Mouse (Mus musculus) cerebellum, postnatal 25 days (tissue): Measurements from ENCODE around the gene Mthfd2.

ENCODE experiments used
- DNase-seq, 2 experiments: peaks; one replicate each; pipeline ENCODE4 v3.0.0; 2021; ENCODE audit warnings: mixed read lengths in 2 of 2

Gene Mthfd2

DNA sequence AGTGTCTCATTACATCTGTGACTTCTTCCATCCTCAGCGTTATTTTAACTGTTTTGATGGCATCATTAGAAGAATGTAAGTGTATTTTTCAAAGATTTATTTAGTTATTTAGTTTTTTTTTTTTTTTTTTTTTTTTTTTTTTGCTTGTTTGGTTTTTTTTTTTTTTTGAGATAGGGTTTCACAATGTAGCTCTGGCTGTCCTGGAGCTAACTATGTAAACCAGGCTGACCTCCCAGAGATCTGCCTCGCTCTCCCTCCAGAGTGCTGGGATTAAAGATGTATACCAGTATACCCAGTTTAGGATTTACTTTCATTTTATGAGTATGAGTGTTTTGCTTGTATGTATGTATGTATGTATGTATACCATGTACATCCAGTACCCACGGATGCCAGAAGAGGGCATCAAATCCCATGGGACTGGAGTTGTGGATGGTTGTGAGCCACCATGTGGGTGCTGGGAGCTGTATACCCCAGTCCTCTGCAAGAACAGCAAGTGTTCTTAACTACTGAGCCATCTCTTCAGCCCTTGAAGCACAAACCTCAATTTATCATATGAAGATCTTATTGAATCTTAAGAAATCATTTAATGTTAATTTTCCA, 2.0 kb upstream of the Mthfd2 start:
- DNase-seq = no peak

DNA sequence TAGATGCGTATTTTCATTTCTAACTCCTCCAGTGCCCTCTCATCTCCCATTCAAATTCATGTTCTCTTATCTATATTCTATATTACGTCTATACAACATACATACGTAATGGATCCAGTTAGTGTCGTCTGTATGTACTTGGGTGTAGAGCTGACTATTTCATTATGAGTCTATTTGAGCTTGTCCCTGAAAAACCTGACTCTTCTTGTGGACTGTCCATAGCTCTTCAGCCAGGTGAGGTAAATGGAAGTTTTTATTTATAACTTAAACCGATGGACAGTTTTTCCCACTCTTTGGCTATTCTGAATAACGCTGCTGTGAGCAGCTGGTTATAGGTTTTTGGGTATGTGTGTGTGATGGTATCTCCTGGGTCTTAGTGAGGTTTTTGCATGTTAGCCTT, 1.1 kb upstream of the Mthfd2 start:
- DNase-seq = no peak

DNA sequence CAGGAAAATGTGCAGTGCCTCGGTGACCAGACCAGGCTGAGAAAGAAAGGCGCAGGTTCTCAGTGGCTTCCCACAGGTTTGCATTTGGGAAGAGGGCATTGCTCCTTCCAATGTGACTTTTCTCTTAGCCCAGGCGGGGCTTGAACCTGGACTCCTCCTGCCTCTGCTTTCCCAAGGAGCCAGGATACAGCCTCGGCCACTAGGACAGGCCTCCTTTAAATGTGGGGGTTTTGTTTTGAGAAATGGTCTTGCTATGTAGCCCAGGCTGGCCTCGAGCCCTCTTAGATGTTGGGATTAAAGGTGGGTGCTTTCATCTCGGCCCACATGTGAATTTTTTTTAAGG, 657 bp upstream of the Mthfd2 start:
- DNase-seq = no peak

DNA sequence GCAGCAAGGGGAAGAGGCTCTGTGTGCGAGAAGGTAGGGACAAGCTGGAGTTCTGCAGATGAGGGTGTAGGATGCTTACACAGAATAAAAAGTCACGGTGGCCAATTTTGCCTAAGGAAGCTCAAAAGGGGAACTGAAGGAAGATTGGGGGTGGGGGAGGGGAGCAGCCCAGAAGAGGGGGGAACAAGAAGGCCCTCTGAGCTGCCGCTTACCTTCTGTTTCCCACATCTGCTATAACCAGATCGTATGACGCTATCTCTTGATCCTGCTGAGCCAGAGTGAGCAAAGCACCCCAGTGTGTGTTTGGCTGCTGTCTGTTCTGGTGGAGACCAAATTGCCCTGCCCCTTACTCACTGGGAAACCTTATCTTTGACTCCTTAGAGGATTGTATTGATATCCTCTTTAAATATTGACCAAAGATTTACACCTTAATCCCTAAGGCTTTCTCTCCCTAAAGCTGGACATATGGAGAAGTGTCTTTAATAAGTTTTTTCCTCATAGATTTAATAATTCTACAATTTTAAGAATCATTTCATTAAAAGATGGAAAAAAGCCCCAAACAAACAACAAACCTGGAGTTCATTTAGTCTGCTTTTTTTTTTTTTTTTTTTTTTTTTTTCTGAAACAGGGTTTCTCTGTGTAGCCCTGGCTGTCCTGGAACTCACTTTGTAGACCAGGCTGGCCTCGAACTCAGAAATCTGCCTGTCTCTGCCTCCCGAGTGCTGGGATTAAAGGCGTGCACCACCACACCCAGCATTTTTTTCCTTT, 1.9 kb downstream of the Mthfd2 start:
- no peak for DNase-seq

DNA sequence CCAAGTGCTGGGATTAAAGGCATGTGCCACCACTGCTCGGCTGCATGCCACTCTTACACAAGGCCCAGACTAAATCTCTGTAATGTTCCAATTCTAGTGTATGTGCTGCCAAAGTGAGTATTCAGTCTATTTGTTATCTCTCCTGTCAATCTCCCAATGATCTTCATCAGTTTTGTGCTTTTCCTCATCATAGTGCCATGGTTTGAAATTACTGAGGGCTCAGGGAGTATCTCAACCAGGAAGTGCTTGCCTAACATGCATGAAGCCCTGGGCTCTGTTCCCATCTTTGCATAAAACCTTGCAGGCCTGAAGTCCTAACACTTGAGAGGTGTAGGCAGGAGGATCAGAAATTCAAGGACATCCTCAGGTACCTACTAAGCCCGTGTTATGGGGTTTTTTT, 2.9 kb downstream of the Mthfd2 start:
- DNase-seq = no peak

DNA sequence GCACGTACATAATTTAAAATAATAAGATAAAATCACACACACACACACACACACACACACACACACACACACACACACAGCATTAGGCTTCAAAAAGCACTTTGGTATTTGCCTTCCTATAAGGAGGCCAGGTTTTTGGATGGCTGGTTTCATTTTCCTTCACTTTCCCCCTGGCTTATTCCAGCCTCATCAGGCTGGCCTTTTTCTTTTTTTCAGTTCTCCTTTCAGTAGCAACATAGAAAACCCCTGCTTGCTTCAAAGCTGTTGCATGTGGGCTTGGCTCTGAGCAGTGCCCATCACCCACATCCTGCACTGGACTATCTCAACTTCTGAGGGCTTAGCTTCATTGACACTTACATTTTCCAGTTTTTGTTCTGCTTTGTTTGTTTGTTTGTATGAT, 3.8 kb downstream of the Mthfd2 start:
- no peak for DNase-seq

DNA sequence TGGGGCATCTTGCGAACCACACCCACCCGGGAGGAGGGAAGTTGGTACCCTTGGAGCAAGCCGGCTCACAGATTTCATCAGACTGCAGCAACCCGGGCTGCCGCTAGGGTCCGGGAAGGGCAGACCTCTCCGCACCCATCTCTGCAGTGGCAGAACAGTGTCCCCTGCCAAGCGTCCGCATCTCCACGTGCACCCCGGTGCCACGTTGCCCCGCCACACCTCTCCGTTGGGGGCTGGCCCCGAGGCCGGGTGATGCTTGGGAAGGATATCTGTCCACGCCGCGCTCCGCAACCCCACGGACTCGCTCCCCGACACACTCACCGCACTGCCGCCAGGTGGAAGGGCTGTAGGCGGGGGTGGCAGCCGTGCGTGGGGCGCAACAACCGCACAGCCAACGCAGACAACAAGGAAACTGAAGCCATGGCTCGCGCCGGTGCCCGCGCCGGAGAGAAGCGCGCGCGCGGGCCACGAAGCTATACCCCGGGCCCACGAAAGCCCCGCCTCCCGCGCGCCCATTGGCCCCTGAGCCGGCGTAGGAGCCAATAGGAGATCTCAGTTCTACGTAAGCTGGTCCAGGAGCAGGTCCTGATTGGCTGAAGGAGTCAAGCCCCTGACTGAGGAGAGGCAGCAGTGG, 8.5 kb downstream of the Mthfd2 start:
- peak; percentile 92 to 96 for DNase-seq

DNA sequence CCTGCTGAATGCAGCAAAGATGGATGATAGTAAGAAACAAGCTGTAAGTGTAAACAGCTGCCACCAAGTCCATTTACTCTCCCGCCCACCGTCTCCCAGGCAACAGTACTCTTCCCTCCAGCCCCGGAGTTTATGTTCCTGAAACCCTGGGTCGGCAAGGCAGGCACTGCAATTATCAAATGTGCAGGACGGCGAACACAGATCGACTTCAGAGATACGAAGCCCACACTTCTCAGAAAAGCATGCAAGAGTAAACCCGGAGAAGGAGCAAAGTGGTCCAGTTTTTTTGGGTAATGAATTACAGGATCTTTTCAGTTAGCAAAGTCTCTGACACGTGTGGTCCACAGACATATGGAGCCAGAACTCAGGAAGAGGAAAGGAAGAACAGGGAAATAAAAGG, 9.7 kb downstream of the Mthfd2 start:
- no peak for DNase-seq

DNA sequence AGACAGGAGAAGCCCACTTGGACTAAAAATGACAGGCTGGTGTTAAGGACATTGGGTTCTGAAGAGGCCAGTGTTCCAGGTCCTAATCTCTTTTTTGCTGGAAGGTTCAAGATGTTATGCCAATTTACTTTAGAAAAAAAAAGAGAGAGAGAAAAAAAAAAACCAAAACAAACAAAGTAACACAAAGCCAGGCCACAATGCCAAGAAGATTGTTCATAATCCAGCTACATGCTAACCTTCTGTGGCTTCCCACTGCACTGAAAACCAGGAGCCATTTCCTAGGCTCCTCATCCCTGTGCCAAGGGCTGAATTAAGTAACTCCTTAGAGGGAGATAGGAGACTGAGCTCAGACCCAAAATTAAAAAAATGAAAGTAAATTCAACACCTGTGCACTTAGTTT, 10.4 kb downstream of the Mthfd2 start:
- DNase-seq = no peak

DNA sequence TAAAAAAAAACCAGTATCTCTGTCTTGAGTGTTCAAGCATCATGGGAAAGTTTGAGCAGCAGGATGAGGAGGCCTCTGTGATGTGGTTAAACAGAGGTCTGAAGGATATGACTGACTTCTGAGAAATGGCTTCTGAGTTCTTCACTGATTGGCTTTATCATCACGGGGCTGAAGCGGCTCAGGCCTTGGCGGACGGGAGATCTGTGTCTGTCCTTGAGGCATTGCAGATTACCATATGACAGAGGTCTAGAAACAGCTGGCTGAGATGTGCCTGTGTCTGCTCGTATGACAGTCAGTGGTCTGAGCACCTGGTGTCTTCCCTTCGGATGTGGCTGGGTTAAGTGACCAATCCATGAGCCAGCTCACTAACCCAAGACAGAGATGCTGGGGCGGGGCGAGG, 13.2 kb downstream of the Mthfd2 start:
- DNase-seq = no peak

DNA sequence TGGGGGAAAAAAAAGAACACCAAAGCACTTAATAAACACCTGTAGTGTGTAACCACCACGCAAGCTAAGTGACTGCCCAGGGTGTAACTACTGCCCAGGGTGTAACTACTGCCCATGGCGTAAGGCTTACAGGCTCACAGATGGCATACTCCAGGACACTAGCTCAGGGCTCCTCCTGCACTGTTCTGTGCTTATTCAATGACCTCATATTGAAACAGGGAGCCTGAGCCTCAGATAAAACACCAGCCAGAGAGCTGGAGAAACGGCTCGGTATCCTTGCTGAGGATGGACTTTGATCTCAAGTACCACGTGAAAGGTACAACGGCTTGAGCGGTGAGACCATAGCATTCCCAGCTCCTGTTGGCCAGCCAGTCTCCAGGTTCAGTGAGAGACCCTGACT, 13.7 kb downstream of the Mthfd2 start:
- DNase-seq = no peak

DNA sequence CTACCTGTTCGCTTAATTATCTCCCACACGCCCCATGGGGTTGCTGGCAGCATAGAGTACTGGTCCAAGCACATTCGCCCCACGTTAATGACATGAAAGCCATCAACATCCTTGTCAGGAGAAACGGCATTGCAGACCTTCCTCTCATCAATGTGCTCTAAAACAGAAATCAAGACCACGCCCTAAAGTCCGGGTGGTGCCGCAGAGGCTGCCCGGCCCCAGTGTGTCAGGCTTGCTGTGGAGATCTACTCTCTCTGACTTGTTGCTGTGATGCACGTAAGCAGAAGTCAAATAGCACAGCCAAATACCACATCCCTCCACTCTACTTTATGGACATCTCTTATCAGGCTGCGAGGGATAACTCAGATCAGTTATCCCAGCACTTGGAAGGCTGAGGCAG, 14.5 kb downstream of the Mthfd2 start:
- no peak for DNase-seq

DNA sequence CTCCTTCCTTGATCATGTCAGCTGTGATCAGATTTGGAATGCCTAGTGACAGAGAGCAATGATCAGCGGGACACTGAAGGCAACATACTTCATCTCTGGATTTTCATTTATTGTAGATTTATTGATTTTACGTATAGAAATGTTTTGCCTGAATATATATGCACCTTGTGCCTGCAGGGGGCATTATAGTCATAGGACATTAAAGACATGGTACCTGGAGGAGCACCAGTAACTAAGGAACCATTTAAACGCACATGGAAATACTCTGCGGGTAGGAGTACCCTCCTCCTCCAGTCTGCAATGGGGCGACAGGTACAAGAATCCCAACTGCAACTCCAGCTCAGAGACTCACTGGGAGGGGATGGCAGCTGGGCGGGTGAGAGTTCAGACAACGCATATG, 16.7 kb downstream of the Mthfd2 start:
- DNase-seq = no peak

DNA sequence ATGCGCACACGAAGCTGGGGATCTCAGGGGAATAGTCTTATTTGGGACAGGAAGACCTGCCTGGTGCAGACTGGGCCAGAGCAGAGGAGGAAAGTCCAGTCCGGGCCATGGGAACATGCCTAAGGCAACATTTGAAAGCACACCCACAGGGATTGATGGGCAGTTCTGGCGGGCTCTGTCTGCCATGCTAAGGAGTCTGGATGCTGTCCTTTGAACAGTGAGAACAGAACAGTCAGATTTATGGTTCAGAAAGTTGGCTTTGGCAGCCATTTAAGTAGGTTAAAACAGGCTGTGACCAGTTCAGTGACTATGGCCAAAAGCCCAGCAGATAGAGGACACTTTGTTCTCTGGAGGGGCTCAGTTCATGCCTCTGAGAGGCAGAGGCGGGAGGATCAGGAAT, 23.4 kb downstream of the Mthfd2 start:
- no peak for DNase-seq

DNA sequence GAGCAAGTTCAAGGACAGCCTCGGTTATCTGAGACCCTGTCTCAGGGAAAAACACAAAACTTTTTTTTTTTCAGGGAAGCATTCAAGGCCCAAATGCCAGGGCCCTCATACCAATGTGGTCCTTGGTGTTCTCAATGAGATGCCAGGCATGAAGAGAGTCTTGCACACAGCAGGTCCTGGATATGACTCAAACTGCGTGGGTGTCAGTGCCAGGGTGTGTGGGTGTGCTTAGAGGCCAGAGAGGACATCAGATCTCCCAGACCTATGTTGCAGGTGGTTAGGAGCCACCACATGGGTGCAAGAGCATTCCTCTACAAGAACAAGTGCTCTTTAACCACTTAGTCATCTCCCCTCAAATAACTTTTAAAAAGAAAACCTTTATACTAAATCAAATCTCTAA, 24.4 kb downstream of the Mthfd2 start:
- DNase-seq = peak in 1 of 2 experiments; percentile 48

DNA sequence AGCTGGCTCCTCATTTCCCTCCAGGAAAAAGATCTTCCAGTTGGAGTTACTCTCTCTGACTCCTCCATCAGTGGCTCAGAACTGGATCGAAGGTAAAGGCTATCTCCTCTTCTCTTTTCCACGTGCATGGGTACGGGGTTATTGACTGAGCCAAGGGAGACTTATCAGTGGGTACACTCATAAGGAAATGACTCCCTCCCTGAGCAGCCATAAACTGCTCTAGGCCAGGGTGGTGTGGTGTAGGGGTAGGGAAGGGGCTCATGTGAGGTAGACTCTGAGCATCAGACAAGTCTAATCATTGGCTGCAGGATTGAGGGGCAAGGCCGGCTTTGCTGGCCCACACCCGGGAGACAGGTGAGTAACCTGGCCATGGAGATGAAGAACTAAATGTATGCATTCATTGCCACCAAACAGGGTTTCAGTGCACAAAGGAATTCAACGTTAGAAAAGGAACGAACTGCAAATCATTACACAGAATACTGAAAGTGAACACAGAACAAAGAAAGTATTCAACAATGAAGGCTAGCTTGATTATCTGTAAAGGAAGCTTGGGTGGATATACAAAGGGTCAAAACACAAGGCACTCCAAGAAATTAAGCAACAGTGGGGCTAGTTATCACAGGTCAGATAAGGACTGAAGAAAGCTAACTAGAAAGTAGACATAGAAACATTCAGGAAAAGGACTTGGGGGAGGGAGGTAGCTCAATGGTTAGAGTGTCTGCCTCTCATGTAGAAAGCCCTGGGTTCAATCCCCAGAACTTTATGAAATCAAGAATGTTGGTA, 25.1 kb downstream of the Mthfd2 start:
- DNase-seq = no peak

DNA sequence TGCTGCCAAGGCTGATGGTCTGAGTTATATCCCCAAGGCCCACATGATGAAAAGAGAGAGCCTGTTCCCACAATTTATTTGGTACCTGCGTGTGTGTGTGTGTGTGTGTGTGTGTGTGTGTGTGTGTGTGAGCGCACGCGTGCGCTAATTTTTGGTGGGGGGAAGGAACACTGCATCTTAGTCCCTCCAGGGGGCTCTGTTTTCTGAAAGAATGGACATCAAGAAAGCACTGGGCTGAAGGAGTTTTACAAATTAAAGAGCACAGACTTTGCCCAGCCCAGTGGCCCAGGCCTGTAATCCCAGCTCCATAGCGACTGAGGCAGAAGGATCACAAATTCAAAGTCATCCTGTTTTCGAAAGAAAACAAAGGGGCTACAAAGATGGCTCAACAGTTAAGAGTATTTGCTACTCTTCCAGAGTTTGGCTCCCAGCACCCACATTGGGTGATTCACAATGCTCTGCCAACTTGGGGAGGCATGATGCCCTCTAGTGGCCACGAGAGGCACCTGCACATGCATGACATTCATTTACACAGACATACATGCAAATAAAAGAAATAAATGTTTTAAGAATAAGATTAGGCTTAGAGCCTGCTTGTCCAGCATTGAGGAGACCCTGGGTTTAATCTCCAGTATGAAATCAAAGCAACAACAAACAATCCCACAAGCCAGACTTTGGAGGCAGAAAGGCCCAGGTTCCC, 45.3 kb downstream of the Mthfd2 start:
- peak in 1 of 2 experiments; percentile 19 for DNase-seq

DNA sequence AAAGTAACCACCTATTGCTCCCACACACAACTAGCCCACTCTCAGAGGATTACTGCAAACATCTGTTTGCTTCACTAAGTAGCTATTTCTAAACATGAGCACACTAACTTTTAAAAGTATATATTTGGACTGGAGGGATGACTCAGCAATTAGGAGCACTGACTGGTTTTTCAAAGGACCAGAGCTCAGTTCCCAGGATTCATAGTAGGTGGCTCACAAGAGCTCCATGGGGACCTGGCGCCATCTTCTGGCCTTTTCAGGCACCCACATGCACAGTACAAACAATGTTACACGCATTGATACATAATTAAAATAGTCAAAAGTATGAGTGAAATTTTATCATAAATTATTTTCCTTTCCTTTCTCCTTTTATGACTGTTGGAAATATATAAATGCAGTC, 46.8 kb downstream of the Mthfd2 start:
- DNase-seq = peak in 1 of 2 experiments; percentile 41

DNA sequence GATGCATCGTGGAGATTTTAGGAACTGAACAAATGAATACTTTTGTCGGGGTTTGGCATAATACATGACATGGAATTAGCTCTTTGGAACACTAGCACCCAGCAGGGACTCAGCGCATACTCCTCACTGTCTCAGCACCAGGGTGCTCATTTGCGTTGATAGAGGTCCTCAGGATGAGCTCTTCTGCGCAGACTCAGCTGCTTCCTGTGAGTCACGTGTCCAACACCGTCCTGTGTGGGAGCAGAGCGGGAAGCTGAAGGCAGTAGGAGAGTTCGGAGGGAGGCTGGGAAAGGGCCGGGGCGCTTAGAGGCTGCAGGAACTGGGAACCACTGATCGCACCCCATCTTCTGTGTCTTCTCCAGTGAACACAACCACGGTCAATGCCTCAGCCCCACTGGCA, 48.6 kb downstream of the Mthfd2 start:
- no peak for DNase-seq

DNA sequence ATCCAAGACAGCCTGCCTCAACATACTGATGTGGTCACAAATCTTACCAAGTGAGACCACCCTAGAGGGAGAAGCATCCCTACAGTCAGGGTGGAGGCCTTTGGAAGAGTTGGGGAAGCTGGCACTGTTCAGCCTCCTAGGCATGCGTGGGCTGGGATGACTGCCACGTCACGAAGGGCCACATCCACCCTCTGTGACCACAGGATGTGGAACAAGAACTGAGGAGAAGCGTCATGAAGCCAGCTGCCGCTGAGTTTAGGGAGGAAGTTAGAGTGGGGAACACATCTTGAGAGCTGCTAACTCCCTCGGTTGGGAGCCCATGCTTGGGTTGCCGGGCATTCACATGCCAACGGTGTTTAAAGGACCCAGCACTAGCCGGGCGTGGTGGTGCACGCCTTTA, 52.0 kb downstream of the Mthfd2 start:
- DNase-seq = no peak

DNA sequence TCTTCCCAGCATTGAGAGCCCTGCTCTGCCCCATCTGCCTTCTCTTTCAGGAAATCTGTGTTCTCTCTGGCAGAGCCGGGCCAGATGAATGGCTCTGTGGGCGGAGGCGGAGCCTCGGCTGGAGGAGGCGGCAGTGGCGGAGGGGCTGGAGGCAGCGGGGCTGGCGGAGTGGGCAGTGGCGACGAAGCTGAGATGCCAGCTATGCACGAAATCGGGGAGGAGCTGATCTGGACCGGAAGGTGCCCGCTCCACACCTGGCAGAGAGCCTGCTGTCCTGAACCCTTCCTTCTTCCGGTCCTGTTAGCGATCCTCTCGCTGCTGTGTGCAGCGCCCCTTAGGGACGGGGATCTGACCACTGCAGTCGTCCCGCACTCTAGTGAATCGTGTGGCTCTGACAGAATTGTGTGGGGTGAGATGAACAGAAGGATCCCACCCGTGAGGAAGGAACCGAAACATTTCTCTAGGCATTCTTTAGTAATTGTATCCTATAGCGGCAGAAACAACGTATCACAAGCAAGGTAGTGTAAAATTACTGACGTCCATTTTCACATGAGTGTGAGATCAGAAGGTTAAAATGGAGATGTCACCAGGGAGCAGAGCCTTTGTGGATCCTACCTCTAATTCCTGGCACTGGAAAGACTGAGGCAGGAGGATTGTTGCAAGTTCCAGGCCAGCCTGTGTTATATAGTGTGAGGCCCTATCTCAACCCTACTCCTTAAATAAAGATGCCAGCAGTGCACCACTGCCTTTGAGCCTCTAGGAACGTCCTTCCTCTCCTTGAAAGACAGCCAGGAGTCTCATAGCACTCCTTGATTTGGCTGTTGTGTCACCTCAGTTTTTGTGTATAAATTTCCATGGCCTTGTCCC, 57.3 kb downstream of the Mthfd2 start:
- DNase-seq = peak; percentile 91 to 95

DNA sequence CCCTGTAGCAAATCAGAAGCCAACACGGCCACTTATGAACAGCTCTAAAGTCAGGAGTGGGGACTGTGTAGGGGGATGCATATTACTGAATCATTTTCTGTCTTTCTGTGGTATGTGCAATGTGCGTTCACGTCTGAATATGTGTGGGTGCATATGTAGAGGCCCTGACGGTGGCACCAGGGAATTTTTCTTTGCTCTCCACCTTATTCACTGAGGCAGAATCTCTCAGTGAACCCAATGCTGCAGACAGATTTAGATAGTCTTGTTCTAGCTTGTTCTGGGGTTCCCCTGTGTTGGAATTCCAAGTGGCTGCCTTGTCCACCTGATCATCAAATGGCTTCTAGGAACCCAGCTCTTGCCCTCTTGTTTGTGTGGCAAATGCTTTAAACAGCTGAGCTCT, 58.1 kb downstream of the Mthfd2 start:
- peak in 1 of 2 experiments; percentile 26 for DNase-seq
